Mouse (Mus musculus) MEL (cell line): ENCODE results near the gene Gtf3c6. TPM values are rescaled to one million over a fixed set of nuclear protein-coding genes. Genes with fewer than 3 reads are reported as not detected.

Source experiments
- DNase-seq: peaks from one replicate; pipeline ENCODE4 v3.0.0; 2011; ENCODE audit warnings: low read depth, low spot score
- H3K27ac ChIP-seq: 2 replicates; pipeline ENCODE4 v1.5.1; 2012; ENCODE audit warnings: low read depth, mild to moderate bottlenecking, control low read depth, low read length, moderate library complexity; ENCODE audit not compliant: control insufficient read depth
- H3K27me3 ChIP-seq, 2 experiments: fragments of 150-350 bp in 1 of 2; sonication (generic) in 1 of 2; 2 replicates each; pipeline ENCODE4 v1.6.1; 2012; ENCODE audit warnings: low read length in 2 of 2, mild to moderate bottlenecking in 2 of 2, improper control_type of control experiment in 1 of 2, moderate library complexity in 1 of 2; ENCODE audit not compliant: insufficient read depth in 2 of 2, control insufficient read depth in 1 of 2
- H3K36me3 ChIP-seq, 2 experiments: 2 replicates each; pipeline ENCODE4 v1.6.1; 2012 to 2014; ENCODE audit warnings: low read length in 2 of 2, improper control_type of control experiment in 1 of 2, inconsistent platforms in 1 of 2, mild to moderate bottlenecking in 1 of 2; ENCODE audit not compliant: insufficient read depth in 2 of 2, control insufficient read depth in 1 of 2
- H3K4me1 ChIP-seq, 2 experiments: fragments of 150-350 bp in 1 of 2; sonication (generic) in 1 of 2; 2 replicates each; pipeline ENCODE4 v1.6.1; 2012; ENCODE audit warnings: low read length in 2 of 2, improper control_type of control experiment in 1 of 2, mild to moderate bottlenecking in 1 of 2; ENCODE audit not compliant: insufficient read depth in 2 of 2, control insufficient read depth in 1 of 2
- H3K4me3 ChIP-seq, 2 experiments: fragments of 150-350 bp in 1 of 2; sonication (generic) in 1 of 2; 2 replicates each; pipeline ENCODE4 v1.5.1; 2012; ENCODE audit warnings: low read depth in 2 of 2, low read length in 2 of 2, mild to moderate bottlenecking in 2 of 2, moderate library complexity in 2 of 2, control low read depth in 1 of 2, improper control_type of control experiment in 1 of 2; ENCODE audit not compliant: control insufficient read depth in 1 of 2, insufficient read depth in 1 of 2
- H3K79me2 ChIP-seq: 2 replicates; pipeline ENCODE4 v1.6.1; 2012; ENCODE audit warnings: mild to moderate bottlenecking, low read length, moderate library complexity; ENCODE audit not compliant: control insufficient read depth, poor library complexity, insufficient read depth
- H3K9ac ChIP-seq: 2 replicates; pipeline ENCODE4 v1.6.1; 2012; ENCODE audit warnings: low read depth, mild to moderate bottlenecking, control low read depth, low read length, moderate library complexity; ENCODE audit not compliant: control insufficient read depth, poor library complexity, severe bottlenecking
- H3K9me3 ChIP-seq: fragments of 150-350 bp; sonication (generic); replicated peaks from 2 replicates; pipeline ENCODE4 v1.6.1; 2012; ENCODE audit warnings: mild to moderate bottlenecking, low read length, improper control_type of control experiment, moderate library complexity; ENCODE audit not compliant: insufficient read depth
- CHD2 ChIP-seq: IDR thresholded peaks from 2 replicates; pipeline ENCODE4 v1.6.1; 2011; ENCODE audit warnings: low read length, improper control_type of control experiment
- CTCF ChIP-seq, 3 experiments: IDR thresholded peaks in 2 of 3; conservative IDR thresholded peaks in 1 of 3; 2 replicates each; pipeline ENCODE4 v1.5.1; 2011 to 2012; ENCODE audit warnings: low read length in 3 of 3, low read depth in 2 of 3, mild to moderate bottlenecking in 2 of 3, improper control_type of control experiment in 1 of 3, inconsistent platforms in 1 of 3, mixed read lengths in 1 of 3, moderate library complexity in 1 of 3; ENCODE audit not compliant: control insufficient read depth in 1 of 3, insufficient read depth in 1 of 3, poor library complexity in 1 of 3, severe bottlenecking in 1 of 3
- EP300 ChIP-seq, 2 experiments: IDR thresholded peaks; 2 replicates each; pipeline ENCODE4 v1.6.1; 2011; ENCODE audit warnings: improper control_type of control experiment in 2 of 2, low read length in 2 of 2, low read depth in 1 of 2, mild to moderate bottlenecking in 1 of 2
- MAFK ChIP-seq: IDR thresholded peaks from 2 replicates; pipeline ENCODE4 v1.6.1; 2011; ENCODE audit warnings: low read depth, mild to moderate bottlenecking, low read length, improper control_type of control experiment, borderline replicate concordance
- POLR2A ChIP-seq, 2 experiments: IDR thresholded peaks; 2 replicates each; pipeline ENCODE4 v1.6.1; 2011 to 2012; ENCODE audit warnings: low read length in 2 of 2, mild to moderate bottlenecking in 2 of 2, control low read depth in 1 of 2, improper control_type of control experiment in 1 of 2, low read depth in 1 of 2, moderate library complexity in 1 of 2; ENCODE audit not compliant: control insufficient read depth in 1 of 2, insufficient read depth in 1 of 2, poor library complexity in 1 of 2
- POLR2AphosphoS5 ChIP-seq: IDR thresholded peaks from 2 replicates; pipeline ENCODE4 v1.6.1; 2012; ENCODE audit warnings: low read depth, borderline replicate concordance, mild to moderate bottlenecking, inconsistent platforms, low read length, moderate library complexity, mixed read lengths
- RAD21 ChIP-seq: IDR thresholded peaks from 2 replicates; pipeline ENCODE4 v1.6.1; 2011; ENCODE audit warnings: mild to moderate bottlenecking, low read depth, low read length, improper control_type of control experiment
- SMC3 ChIP-seq: IDR thresholded peaks from 2 replicates; pipeline ENCODE4 v1.6.1; 2011; ENCODE audit warnings: low read depth, low read length, improper control_type of control experiment
- TAL1 ChIP-seq: IDR thresholded peaks from 2 replicates; pipeline ENCODE4 v1.6.1; 2012; ENCODE audit warnings: mild to moderate bottlenecking, inconsistent platforms, low read length, moderate library complexity, mixed read lengths
- TBP ChIP-seq: IDR thresholded peaks from 2 replicates; pipeline ENCODE4 v1.8.0; 2011; ENCODE audit warnings: low read depth, low read length, improper control_type of control experiment
- UBTF ChIP-seq: IDR thresholded peaks from 2 replicates; pipeline ENCODE4 v1.6.1; 2012; ENCODE audit warnings: low read depth, mild to moderate bottlenecking, inconsistent platforms, low read length, improper control_type of control experiment, moderate library complexity, borderline replicate concordance; ENCODE audit not compliant: insufficient read depth
- ZC3H11A ChIP-seq: IDR thresholded peaks from 2 replicates; pipeline ENCODE4 v1.6.1; 2012; ENCODE audit warnings: low read depth, mild to moderate bottlenecking, inconsistent platforms, low read length, improper control_type of control experiment
- polyA plus RNA-seq, 2 experiments: library from polyadenylated mRNA; stranded (reverse) in 1 of 2; unstranded in 1 of 2; fragments of >175 nt in 1 of 2; fragments of >200 nt in 1 of 2; gene quantifications; 2 replicates each; pipeline versions ENCODE4 v1.2.1 to v1.2.4; 2012; ENCODE audit warnings: low replicate concordance in 2 of 2, low read depth in 1 of 2; ENCODE audit not compliant: insufficient read length in 2 of 2, insufficient read depth in 1 of 2, missing spikeins in 1 of 2
- total RNA-seq: library from RNA; depleted of rRNA; stranded (reverse); fragments of 300-350 nt; gene quantifications from 2 replicates; pipeline ENCODE4 v1.2.3, GENCODE M21; 2012; rRNA removed

Gene Gtf3c6
- total RNA-seq (41.6 and 42.0 TPM in 2 replicates), polyA plus RNA-seq (10 to 100 TPM in 1 of 2 experiments, not detected in 1; 56.6 TPM)

DNA sequence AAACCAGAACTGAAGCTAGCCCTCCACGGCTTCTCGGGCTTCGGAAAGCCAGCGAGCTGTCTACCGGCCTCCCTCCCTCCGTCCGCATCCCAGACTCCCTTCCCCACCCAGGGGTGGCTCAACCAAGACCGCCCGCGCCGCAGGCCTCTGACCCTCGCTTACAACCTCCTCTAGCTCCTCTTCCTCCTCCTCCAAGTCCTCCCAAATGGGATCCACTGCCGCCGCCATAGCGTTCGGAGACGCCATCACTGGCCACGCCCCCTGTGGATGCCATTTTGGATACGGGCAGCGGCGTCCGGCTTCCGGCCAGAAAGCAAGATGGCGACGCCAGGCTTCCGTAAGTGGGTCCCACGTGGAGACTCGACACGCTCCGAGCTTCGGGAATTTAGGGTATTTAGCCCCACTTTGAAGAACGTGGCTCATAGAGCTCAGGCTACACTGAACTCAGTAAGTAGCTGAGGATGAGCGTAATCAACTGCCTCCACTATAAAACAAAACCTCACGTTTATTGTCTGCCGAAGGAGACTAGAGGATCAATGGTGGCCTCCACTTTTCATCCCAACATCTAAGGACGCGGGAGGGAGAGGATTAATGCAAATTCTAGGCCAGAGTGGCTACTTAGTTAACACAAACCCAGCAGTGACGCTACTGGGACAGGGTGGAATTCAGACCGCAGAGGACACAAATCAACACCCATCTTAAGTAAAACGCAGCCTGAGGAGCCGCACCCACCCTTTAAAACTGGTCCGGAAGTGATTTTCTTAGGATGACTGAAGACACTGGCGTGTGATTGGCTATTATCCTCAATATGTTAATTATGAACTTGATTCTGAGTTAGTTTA, at the start of gene Gtf3c6:
Gene Gtf3c6 (minus strand): TSS at position 695 of the 842 bp plus-strand sequence.
- no peaks in the 10 kb centered on the region for H3K27me3 ChIP-seq
- H3K36me3 ChIP-seq = peaks cover 0 to 6% of the 10 kb centered on the region in 2 experiments; a peak in 2 of 4 replicates
- peak; percentile 98 for DNase-seq
- H3K27ac ChIP-seq = peak within 1 kb of the TSS; percentile 100
- peak within 1 kb of the TSS; percentile 81 for H3K9ac ChIP-seq
- no peak for TF ChIP-seq TAL1
- TF ChIP-seq CHD2 = no peak
- 0 out of 2 replicates have a peak, but pooled peaks have one; percentile 79 for TF ChIP-seq POLR2AphosphoS5
- TF ChIP-seq UBTF = 0 out of 2 replicates have a peak, but pooled peaks have one; percentile 21
- no peak for TF ChIP-seq MAFK
- peak; percentile 98 for TF ChIP-seq TBP
- peak; percentile 87 to 91 for TF ChIP-seq POLR2A (IDR thresholded peaks at IDR 0.05; ENCODE audit: control insufficient read depth in 1 of 2, insufficient read depth in 1 of 2, low read depth in 1 of 2, low read length in 2 of 2, poor library complexity in 1 of 2)
- peaks cover 2% of the 10 kb centered on the region; the same call in 1 of the 2 replicates for H3K79me2 ChIP-seq
- H3K4me1 ChIP-seq = peaks cover 0 to 11% of the 10 kb centered on the region in 2 experiments; a peak in 1 of 4 replicates
- no peaks in the 10 kb centered on the region for H3K9me3 ChIP-seq
- H3K4me3 ChIP-seq = peak within 1 kb of the TSS; percentile 68 to 73

DNA sequence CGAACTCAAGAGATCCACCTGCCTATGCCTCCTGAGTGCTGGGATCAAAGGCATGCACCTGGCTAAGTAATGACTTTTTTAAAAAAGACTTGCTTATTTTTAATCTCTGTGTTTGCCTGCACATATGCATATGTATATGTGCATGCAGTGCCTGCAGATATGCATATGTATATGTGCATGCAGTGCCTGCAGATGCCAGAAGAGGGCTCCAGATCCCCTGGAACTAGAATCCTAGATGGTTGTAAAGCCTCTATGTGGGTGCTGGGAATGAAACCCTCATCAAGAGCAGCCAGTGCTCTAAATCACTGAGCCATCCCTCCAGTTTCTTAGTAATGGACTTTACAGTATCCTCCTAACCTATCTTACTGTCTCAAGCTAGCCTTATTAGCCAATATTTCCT, 48.1 kb upstream of the Gtf3c6 start:
- no peaks in the 10 kb centered on the region for H3K9me3 ChIP-seq
- peaks cover 2 to 5% of the 10 kb centered on the region in 2 experiments; a peak in 2 of 4 replicates for H3K4me1 ChIP-seq
- H3K9ac ChIP-seq = no peak overlapping the region
- TF ChIP-seq SMC3 = peak; percentile 59
- peak; percentile 49 to 60 (median 56); a peak in 5 of 6 replicates for TF ChIP-seq CTCF (IDR thresholded peaks at IDR 0.05 in 2 of 3, conservative IDR thresholded peaks at IDR 0.05 in 1 of 3; ENCODE audit: control insufficient read depth in 1 of 3, insufficient read depth in 1 of 3, low read depth in 2 of 3, low read length in 3 of 3, poor library complexity in 1 of 3, severe bottlenecking in 1 of 3)
- TF ChIP-seq RAD21 = peak; percentile 64
- TF ChIP-seq ZC3H11A = 0 out of 2 replicates have a peak, but pooled peaks have one; percentile 29
- no peak for TF ChIP-seq EP300 (IDR thresholded peaks at IDR 0.05; ENCODE audit: low read depth in 1 of 2, low read length in 2 of 2)
- no peak overlapping the region for H3K4me3 ChIP-seq
- H3K27me3 ChIP-seq = no peaks in the 10 kb centered on the region
- peaks cover 12% of the 10 kb centered on the region for H3K79me2 ChIP-seq
- H3K36me3 ChIP-seq = peaks cover 0 to 12% of the 10 kb centered on the region in 2 experiments; a peak in 2 of 4 replicates
- DNase-seq = peak; percentile 63
- H3K27ac ChIP-seq = no peak overlapping the region
